Mouse (Mus musculus) CH12.LX (cell line): ENCODE results near the gene Cul9. TPM values are rescaled to one million over a fixed set of nuclear protein-coding genes. Genes with fewer than 3 reads are reported as not detected.

ENCODE experiments used
- DNase-seq: peaks from one replicate; pipeline ENCODE4 v3.0.0-alpha.2; 2013; ENCODE audit errors: extremely low read depth
- H3K27ac ChIP-seq: 2 replicates; pipeline ENCODE4 v1.5.1; 2012; ENCODE audit warnings: low read depth, mild to moderate bottlenecking, control low read depth, moderate library complexity; ENCODE audit not compliant: insufficient read depth
- H3K27me3 ChIP-seq: replicated peaks from 2 replicates; pipeline ENCODE3; 2012; ENCODE audit warnings: inconsistent platforms
- H3K36me3 ChIP-seq, 2 experiments: replicated peaks in 1 of 2; 2 replicates each; pipeline versions ENCODE3 to v1.6.1; 2012; ENCODE audit warnings: inconsistent platforms in 1 of 2, low read length in 1 of 2, mild to moderate bottlenecking in 1 of 2, mixed read lengths in 1 of 2, moderate library complexity in 1 of 2; ENCODE audit not compliant: control insufficient read depth in 1 of 2, insufficient read depth in 1 of 2
- H3K4me1 ChIP-seq, 2 experiments: 2 replicates each; pipeline ENCODE4 v1.6.1; 2012; ENCODE audit warnings: inconsistent platforms in 1 of 2, moderate library complexity in 1 of 2; ENCODE audit not compliant: insufficient read depth in 2 of 2, control insufficient read depth in 1 of 2
- H3K4me2 ChIP-seq: 2 replicates; pipeline ENCODE4 v1.6.1; 2012; ENCODE audit warnings: low read depth, mild to moderate bottlenecking, control low read depth; ENCODE audit not compliant: poor library complexity, insufficient read depth, severe bottlenecking
- H3K4me3 ChIP-seq, 3 experiments: fragments of 150-350 bp in 1 of 3; sonication (generic) in 1 of 3; replicated peaks in 1 of 3; 2 replicates each; pipeline versions ENCODE3 to v1.5.1; 2011 to 2012; ENCODE audit warnings: low read depth in 2 of 3, low read length in 2 of 3, mild to moderate bottlenecking in 2 of 3, moderate library complexity in 2 of 3, control low read depth in 1 of 3, improper control_type of control experiment in 1 of 3, inconsistent platforms in 1 of 3, mixed read lengths in 1 of 3; ENCODE audit not compliant: poor library complexity in 1 of 3
- H3K79me2 ChIP-seq: replicated peaks from 2 replicates; pipeline ENCODE4 v1.6.1; 2012; ENCODE audit warnings: mild to moderate bottlenecking, moderate library complexity; ENCODE audit not compliant: control insufficient read depth, poor library complexity, insufficient read depth, severe bottlenecking; ENCODE audit errors: extremely low read depth
- H3K9ac ChIP-seq: 2 replicates; pipeline ENCODE4 v1.6.1; 2012; ENCODE audit warnings: low read depth, mild to moderate bottlenecking, control low read depth, moderate library complexity; ENCODE audit not compliant: insufficient read depth
- H3K9me3 ChIP-seq: replicated peaks from 2 replicates; pipeline ENCODE3; 2012; ENCODE audit warnings: low read length, inconsistent platforms, mixed read lengths
- CHD2 ChIP-seq: IDR thresholded peaks from 2 replicates; pipeline ENCODE4 v1.6.1; 2011; ENCODE audit warnings: low read length, improper control_type of control experiment
- CTCF ChIP-seq, 2 experiments: IDR thresholded peaks in 1 of 2; conservative IDR thresholded peaks in 1 of 2; 2 replicates each; pipeline ENCODE4 v1.5.1; 2011 to 2012; ENCODE audit warnings: low read depth in 2 of 2, low read length in 2 of 2, improper control_type of control experiment in 1 of 2, inconsistent platforms in 1 of 2, mild to moderate bottlenecking in 1 of 2, moderate library complexity in 1 of 2
- E2F4 ChIP-seq: IDR thresholded peaks from 2 replicates; pipeline ENCODE4 v1.6.1; 2011; ENCODE audit warnings: low read depth, low read length, improper control_type of control experiment; ENCODE audit not compliant: insufficient replicate concordance
- ELF1 ChIP-seq: IDR thresholded peaks from 2 replicates; pipeline ENCODE4 v1.6.1; 2014; ENCODE audit warnings: low read depth, mild to moderate bottlenecking, inconsistent platforms, low read length, improper control_type of control experiment
- EP300 ChIP-seq: IDR thresholded peaks from 2 replicates; pipeline ENCODE4 v1.6.1; 2011; ENCODE audit warnings: low read length, improper control_type of control experiment
- GABPA ChIP-seq: IDR thresholded peaks from 2 replicates; pipeline ENCODE4 v1.6.1; 2012; ENCODE audit warnings: low read depth, low read length, improper control_type of control experiment, inconsistent platforms; ENCODE audit not compliant: insufficient replicate concordance
- IRF4 ChIP-seq: IDR thresholded peaks from 2 replicates; pipeline ENCODE4 v1.6.1; 2014; ENCODE audit warnings: low read depth, mild to moderate bottlenecking, inconsistent platforms, low read length, improper control_type of control experiment
- JUN ChIP-seq: IDR thresholded peaks from 2 replicates; pipeline ENCODE4 v1.6.1; 2011; ENCODE audit warnings: low read depth, mild to moderate bottlenecking, low read length, improper control_type of control experiment, moderate library complexity; ENCODE audit not compliant: insufficient read depth
- JUND ChIP-seq: conservative IDR thresholded peaks from 2 replicates; pipeline ENCODE4 v1.6.1; 2011; ENCODE audit warnings: low read depth, low read length, improper control_type of control experiment
- KAT2A ChIP-seq: IDR thresholded peaks from 2 replicates; pipeline ENCODE4 v1.6.1; 2012; ENCODE audit warnings: low read length, improper control_type of control experiment, inconsistent platforms; ENCODE audit not compliant: insufficient replicate concordance
- MAFK ChIP-seq: IDR thresholded peaks from 2 replicates; pipeline ENCODE4 v1.6.1; 2011; ENCODE audit warnings: low read length, improper control_type of control experiment; ENCODE audit not compliant: insufficient replicate concordance
- MAX ChIP-seq: IDR thresholded peaks from 2 replicates; pipeline ENCODE4 v1.6.1; 2011; ENCODE audit warnings: low read length, improper control_type of control experiment
- MAZ ChIP-seq: IDR thresholded peaks from 2 replicates; pipeline ENCODE4 v1.6.1; 2012; ENCODE audit warnings: low read depth, mild to moderate bottlenecking, inconsistent platforms, low read length, improper control_type of control experiment, moderate library complexity
- MEF2A ChIP-seq: IDR thresholded peaks from 2 replicates; pipeline ENCODE4 v1.6.1; 2014; ENCODE audit warnings: low read depth, mild to moderate bottlenecking, inconsistent platforms, low read length, improper control_type of control experiment, borderline replicate concordance
- MXI1 ChIP-seq: IDR thresholded peaks from 2 replicates; pipeline ENCODE4 v1.6.1; 2011; ENCODE audit warnings: mild to moderate bottlenecking, low read depth, low read length, improper control_type of control experiment
- MYC ChIP-seq: IDR thresholded peaks from 2 replicates; pipeline ENCODE4 v1.6.1; 2011; ENCODE audit warnings: low read depth, mild to moderate bottlenecking, improper control_type of control experiment, low read length
- POLR2A ChIP-seq: IDR thresholded peaks from 2 replicates; pipeline ENCODE4 v1.6.1; 2011; ENCODE audit warnings: low read depth, mild to moderate bottlenecking, improper control_type of control experiment, low read length
- POLR2AphosphoS2 ChIP-seq: IDR thresholded peaks from 2 replicates; pipeline ENCODE4 v1.6.1; 2011; ENCODE audit warnings: low read depth, low read length, improper control_type of control experiment
- SIN3A ChIP-seq: IDR thresholded peaks from 2 replicates; pipeline ENCODE4 v1.6.1; 2012; ENCODE audit warnings: low read length, improper control_type of control experiment, inconsistent platforms
- TCF12 ChIP-seq: IDR thresholded peaks from 2 replicates; pipeline ENCODE4 v1.6.1; 2014; ENCODE audit warnings: low read depth, mild to moderate bottlenecking, inconsistent platforms, low read length, improper control_type of control experiment
- UBTF ChIP-seq: IDR thresholded peaks from 2 replicates; pipeline ENCODE4 v1.6.1; 2012; ENCODE audit warnings: low read depth, mild to moderate bottlenecking, inconsistent platforms, low read length, improper control_type of control experiment, moderate library complexity
- USF2 ChIP-seq: conservative IDR thresholded peaks from 2 replicates; pipeline ENCODE4 v1.6.1; 2011; ENCODE audit warnings: low read depth, low read length, improper control_type of control experiment
- ZC3H11A ChIP-seq: IDR thresholded peaks from 2 replicates; pipeline ENCODE4 v1.6.1; 2012; ENCODE audit warnings: low read depth, mild to moderate bottlenecking, inconsistent platforms, low read length, improper control_type of control experiment
- ZKSCAN1 ChIP-seq: IDR thresholded peaks from 2 replicates; pipeline ENCODE4 v1.6.1; 2012; ENCODE audit warnings: low read depth, inconsistent platforms, low read length, improper control_type of control experiment, borderline replicate concordance
- ZNF384 ChIP-seq: IDR thresholded peaks from 2 replicates; pipeline ENCODE4 v1.6.1; 2012; ENCODE audit warnings: low read depth, low read length, improper control_type of control experiment, inconsistent platforms
- dilution Hi-C: fragments of 300-500 bp; cut with MboI; formaldehyde crosslinking; loops from 2 replicates; pipeline ENCODE4 v1.14.3; 2020; ENCODE audit warnings: low sequenced_read_pairs; ENCODE audit not compliant: extremely low pct_unique_long_range_greater_than_20kb, extremely low pct_ligation_motif_present
- in situ Hi-C: fragments of 300-500 bp; cut with MboI; formaldehyde crosslinking; loops from 3 replicates; pipeline ENCODE4 v1.14.3; 2019; ENCODE audit warnings: low sequenced_read_pairs, low pct_ligation_motif_present, low pct_unique_long_range_greater_than_20kb, mixed read lengths
- polyA plus RNA-seq: library from polyadenylated mRNA; unstranded; fragments of >175 nt; gene quantifications from 2 replicates; pipeline ENCODE4 v1.2.1, GENCODE M21; 2012; ENCODE audit warnings: low read depth; ENCODE audit not compliant: insufficient read length
- total RNA-seq, 2 experiments: library from RNA; depleted of rRNA; stranded (reverse); fragments of 300-350 nt in 1 of 2; fragments of >200 nt in 1 of 2; gene quantifications; 2 replicates each; pipeline ENCODE4 v1.2.3; 2012 to 2014

Cul9 gene
- total and polyA plus RNA-seq, 3 experiments: 0.08 to 0.27 TPM; not detected in 1

DNA sequence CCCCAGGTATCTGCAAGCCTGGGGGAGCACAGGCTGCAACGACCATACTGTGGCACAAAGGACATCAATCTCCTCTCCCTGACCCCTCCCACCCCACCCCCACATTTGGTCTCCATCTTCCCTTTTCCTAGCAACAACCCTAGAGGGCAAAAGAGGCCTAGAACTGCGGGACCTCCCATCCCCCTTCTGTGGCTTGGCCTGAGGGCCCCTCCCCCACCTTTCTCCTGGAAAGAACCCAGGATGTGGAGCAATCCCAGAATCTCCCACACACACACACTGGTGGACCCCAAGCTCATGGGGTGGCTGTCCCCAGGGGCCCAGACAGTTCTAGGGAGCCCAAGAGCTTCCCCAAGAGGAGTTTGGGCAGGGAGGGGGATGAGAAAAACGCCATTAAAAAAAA lies 1.7 kb upstream of the Cul9 start:
- Histone ChIP-seq H3K9ac (no peak overlapping the region), H3K27ac (no peak overlapping the region), H3K27me3 (no peaks in the 10 kb centered on the region), H3K4me2 (no peak overlapping the region), H3K4me1 (peaks cover 7 to 15% of the 10 kb centered on the region in 2 experiments), H3K4me3 (no peak overlapping the region), H3K36me3 (peaks cover 33 to 64% of the 10 kb centered on the region in 2 experiments), H3K9me3 (no peaks in the 10 kb centered on the region), H3K79me2 (no peaks in the 10 kb centered on the region)
- no peak for DNase-seq
- in situ Hi-C loops (no loop called here), dilution Hi-C loops (no loop called here)
- no peak for TF ChIP-seq SIN3A
- 0 out of 2 replicates have a peak, but pooled peaks have one; percentile 27 for TF ChIP-seq CHD2

DNA sequence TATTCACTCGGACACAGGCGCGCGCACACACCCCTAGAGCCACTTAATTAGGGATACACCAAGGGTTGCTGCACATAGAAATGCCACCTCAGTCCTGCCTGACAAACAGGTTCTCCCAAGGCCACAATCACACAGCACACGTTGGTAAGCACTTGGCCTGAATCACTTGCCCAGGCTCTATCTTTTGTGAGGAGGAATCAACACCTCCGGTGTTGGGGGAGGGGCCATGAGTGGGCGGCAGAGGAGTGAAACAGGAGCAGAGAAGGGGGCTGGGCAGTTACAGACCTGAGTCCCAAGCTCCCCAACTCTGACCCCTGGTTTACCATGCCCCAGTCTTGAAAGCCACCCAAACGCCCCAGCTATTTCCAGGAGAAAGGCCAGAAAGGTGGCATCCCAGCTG lies 807 bp upstream of the Cul9 start:
- TF ChIP-seq ZC3H11A (no peak), SIN3A (no peak), USF2 (no peak), JUND (no peak), ELF1 (no peak), EP300 (no peak), CTCF (conservative IDR thresholded peaks at IDR 0.05 in 1 of 2, IDR thresholded peaks at IDR 0.05 in 1 of 2; ENCODE audit: low read depth in 2 of 2, low read length in 2 of 2) (no peak), TCF12 (no peak), UBTF (no peak), KAT2A (no peak), MXI1 (no peak), POLR2AphosphoS2 (no peak), MAZ (no peak), ZNF384 (no peak)
- Histone ChIP-seq H3K79me2 (no peaks in the 10 kb centered on the region), H3K9ac (no peak overlapping the region), H3K9me3 (no peaks in the 10 kb centered on the region), H3K27ac (no peak overlapping the region), H3K4me2 (no peak overlapping the region), H3K27me3 (no peaks in the 10 kb centered on the region), H3K4me3 (no peak overlapping the region), H3K36me3 (peaks cover 33 to 58% of the 10 kb centered on the region in 2 experiments), H3K4me1 (peaks cover 4 to 6% of the 10 kb centered on the region in 2 experiments)
- dilution Hi-C loops (no loop called here), in situ Hi-C loops (no loop called here)
- DNase-seq: no peak

DNA sequence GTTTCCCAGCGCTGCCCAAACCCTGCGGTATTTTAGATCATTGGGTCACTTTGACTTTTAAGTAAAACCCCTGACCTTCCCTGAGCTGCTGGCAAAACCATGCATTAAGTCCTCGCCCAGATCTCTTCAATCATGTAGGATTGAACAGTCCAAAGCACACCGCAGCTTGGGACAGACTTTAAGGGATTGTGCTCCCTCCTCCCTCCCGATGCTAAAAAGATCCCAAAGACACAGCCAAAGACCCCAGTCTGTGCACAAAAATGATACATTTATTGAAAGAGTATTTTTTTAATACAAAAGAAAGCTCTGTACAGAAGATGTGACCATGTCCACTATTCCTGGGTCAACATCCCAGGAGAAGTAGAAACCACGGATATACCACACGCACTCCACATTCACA lies 403 bp upstream of the Cul9 start:
- Histone ChIP-seq H3K9me3 (no peaks in the 10 kb centered on the region), H3K4me2 (no peak overlapping the region), H3K36me3 (peaks cover 31 to 54% of the 10 kb centered on the region in 2 experiments), H3K4me1 (peaks cover 2 to 3% of the 10 kb centered on the region in 2 experiments; a peak in 3 of 4 replicates), H3K4me3 (no peak overlapping the region), H3K9ac (no peak overlapping the region), H3K27ac (no peak overlapping the region), H3K79me2 (no peaks in the 10 kb centered on the region), H3K27me3 (no peaks in the 10 kb centered on the region)
- in situ Hi-C loops (no loop called here), dilution Hi-C loops (no loop called here)
- DNase-seq: no peak
- TF ChIP-seq MYC (no peak), E2F4 (no peak), SIN3A (no peak), EP300 (no peak), JUN (no peak), CHD2 (no peak), IRF4 (no peak), MAX (no peak), GABPA (no peak), UBTF (no peak), MAFK (no peak), POLR2A (no peak), ZKSCAN1 (no peak), MEF2A (no peak)
